In the genomic region with DNA sequence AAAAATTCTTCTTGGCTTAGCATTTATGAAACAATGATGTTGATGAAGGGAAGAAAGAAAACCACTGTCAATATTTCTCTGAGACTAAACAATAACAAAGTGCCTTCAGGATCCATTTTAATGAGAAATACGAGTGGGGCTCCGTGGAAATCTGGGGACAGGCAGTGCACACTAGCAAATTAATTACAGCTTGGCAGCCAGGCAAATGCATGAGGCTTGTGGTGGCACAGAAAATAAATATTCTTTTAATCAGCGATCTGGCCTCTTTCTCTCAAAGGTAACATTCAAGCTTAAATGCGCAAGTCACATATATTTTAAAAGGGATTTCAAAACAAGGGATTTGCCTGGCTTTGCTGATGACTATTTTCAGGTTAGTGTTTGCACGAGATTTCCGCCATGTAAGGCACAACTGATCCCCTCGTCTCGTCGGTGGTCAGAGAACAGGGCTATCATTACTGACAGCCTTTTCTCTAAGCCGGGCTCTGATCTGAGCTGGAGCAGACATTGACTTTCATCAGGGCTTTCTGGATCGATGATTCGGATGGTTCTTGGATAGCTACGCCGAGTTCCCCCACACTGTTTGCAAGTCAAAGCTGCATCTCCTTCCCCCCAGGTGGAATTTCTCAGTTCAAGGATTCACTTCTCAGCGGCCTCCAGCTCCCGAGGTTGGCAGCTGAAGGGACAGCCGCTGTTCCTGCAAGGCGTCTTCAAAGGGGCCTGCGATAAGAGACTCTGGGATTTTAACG, we compare ENCODE assay signal across 8 mouse cellular contexts.
DNase-seq lines count a peak whose midpoint lies in the region; ATAC-seq lines count a peak whose summit lies in the region.

No protein-coding gene starts in this region.

- H3K27ac ChIP-seq in neural tube, embryonic 15.5 days (replicated peaks) = peak overlapping the region; percentile 68

- WGBS in neural tube, embryonic 15.5 days = 6% methylated on average over 20 of the region's 20 CpGs

- H3K4me3 ChIP-seq in neural tube, embryonic 15.5 days (replicated peaks) = peak overlapping the region; percentile 19

- peak; percentile 32 to 51 for DNase-seq in cerebellum, postnatal 14 days
- no peak for DNase-seq in cerebellum, adult 18-20 months
- peak; percentile 9 for DNase-seq in ovary, postnatal 36 days (ENCODE audit: low spot score)
- no peak for DNase-seq in ovary, postnatal 10 days (ENCODE audit: low spot score)
- DNase-seq in layer of hippocampus, postnatal 10 days (ENCODE audit: low spot score in 2 of 2) = peak; percentile 35 to 39
- no peak for DNase-seq in kidney, adult 9 months

- ATAC-seq in neural tube, embryonic 15.5 days (ENCODE audit: low FRiP score) = peak; percentile 68; the same call in 1 of the 2 replicates
- ATAC-seq in megakaryocyte progenitor cell, adult 5-6 weeks (replicated peaks; ENCODE audit: poor library complexity) = no peak

- no peaks in the 10 kb centered on the region for H3K36me3 ChIP-seq in neural tube, embryonic 15.5 days

- 0 out of 2 replicates have a peak overlapping the region, but pooled peaks have one; percentile 3 for H3K9ac ChIP-seq in neural tube, embryonic 15.5 days (replicated peaks)

- H3K27me3 ChIP-seq in neural tube, embryonic 15.5 days (replicated peaks) = no peaks in the 10 kb centered on the region

- H3K4me1 ChIP-seq in neural tube, embryonic 15.5 days = peaks cover 17% of the 10 kb centered on the region

- H3K4me2 ChIP-seq in neural tube, embryonic 15.5 days = peak overlapping the region; percentile 55

- H3K9me3 ChIP-seq in neural tube, embryonic 15.5 days (replicated peaks) = no peaks in the 10 kb centered on the region

Comparison
In these comparisons a context has a peak if more than half of its experiments do, and no peak if none do; other contexts are left out.
1. DNase-seq: peak in cerebellum, postnatal 14 days (2 of 2), ovary, postnatal 36 days (single experiment) and layer of hippocampus, postnatal 10 days (2 of 2); none in cerebellum, adult 18-20 months (0 of 2), ovary, postnatal 10 days (single experiment) and kidney, adult 9 months (single experiment).